Mouse (Mus musculus): ENCODE measurements around the gene Uimc1. TPM values are rescaled to one million over a fixed set of nuclear protein-coding genes. Genes with fewer than 3 reads are reported as not detected.

Uimc1 gene
- polyA plus RNA-seq, 2 experiments from 2014 or later = 64.8 to 89.6 TPM

DNA sequence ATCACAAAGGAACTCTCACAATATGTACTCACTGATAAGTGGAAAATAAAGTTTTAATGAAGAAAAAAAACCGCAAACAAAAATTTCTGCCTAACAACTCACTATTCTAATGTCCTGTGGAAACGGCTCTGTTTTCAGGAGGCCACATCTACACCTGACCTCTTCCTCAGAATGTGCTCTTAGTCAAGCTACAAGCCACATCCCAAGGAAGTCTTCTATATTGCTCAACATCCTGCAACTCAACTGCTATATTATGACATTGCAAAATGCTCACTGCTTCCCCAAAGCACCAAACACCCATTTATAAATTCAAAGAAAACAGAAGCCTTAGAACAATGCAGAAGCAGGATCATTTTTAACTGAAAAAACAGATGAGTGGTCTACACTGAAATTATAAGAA, 60.1 kb downstream of the Uimc1 start:
- no peak for ATAC-seq

DNA sequence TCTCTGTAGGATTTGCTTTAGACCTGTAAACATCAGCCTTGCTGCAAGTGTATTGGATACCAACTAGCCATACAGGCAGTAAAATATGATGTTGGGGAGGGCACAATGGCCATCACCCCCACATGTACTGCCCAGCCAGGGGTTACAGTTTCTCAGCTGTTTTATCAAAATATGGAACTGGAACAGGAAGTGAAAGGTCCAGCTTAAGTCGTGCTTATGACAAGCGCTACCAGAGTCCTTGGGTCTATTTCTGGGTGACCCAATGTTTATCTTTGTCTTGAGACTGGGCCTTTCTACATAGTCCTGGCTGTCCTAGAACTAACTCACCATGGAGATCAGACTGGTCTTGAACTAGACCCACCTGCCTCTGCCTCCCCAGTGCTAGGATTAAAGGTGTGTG, 75.9 kb downstream of the Uimc1 start:
- ATAC-seq = no peak

DNA sequence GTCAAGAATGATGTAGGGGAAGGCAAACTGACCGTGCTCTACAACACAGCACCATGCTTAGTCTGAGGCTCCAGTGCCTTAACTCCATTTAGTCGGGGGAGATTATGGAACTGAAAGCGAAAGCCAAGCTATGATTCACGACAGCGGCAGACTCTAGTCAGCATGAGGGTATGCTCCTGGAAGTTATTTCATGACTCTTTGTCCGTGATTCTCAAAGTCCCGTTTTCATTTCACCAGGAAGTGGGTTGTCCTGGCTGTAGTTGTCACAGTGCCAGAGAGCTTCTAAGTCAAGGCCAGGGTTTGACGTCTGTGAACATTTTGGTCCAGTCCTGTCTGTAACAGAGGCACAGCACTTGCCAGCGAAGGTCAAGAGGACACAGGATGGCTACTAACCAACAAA, 77.4 kb downstream of the Uimc1 start:
- peak; percentile 59 for ATAC-seq

DNA sequence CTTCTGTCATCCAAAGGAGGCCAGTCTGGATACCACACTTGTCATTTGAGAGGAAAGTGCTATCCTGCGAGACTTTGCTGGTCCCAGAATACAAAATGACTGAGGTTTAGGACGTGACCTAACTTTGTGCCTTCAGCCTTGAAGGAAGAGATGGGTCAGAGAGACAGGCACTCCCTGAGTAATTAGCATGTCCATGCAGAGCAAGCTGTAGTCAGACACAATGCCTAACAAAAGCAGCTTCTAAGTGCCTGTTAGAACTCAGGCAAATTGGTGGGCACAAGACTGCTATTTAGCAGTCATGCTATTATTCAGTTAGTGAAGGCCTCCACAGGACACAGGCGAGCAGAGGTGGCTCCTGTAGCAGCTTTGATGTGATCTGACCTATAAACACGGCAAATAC, 77.8 kb downstream of the Uimc1 start:
- no peak for ATAC-seq

DNA sequence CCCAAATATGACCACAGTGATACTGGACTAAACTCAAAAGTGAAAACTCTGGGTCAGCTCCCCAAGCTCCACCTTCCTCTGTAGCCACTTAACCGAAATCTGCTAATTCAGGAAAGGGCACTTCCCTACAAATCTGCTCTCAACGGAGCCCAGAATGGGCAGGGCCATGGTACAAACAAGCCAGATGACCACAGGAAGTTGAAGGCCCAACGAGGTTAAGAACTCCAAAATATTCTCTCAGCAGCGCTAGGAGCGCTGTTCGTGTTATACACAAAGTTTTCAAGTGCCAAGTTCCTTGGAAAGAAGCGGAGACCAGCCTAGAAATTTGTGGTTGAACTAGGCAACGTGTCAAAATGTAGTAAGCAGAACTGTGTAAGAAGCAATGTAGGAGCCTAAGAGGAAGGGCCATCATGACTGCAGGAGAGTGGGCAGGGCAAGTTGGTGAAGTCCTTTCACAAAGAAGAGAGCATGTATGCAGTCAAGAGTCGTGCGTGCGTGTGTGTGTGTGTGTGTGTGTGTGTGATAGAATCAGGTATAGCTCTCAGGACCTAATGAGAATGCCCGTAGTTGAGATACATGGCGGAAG, 78.8 kb downstream of the Uimc1 start, which contains the start of gene Hk3:
Hk3 (minus strand) TSS at position 192 of the 586 bp plus-strand sequence.
- ATAC-seq = no peak

DNA sequence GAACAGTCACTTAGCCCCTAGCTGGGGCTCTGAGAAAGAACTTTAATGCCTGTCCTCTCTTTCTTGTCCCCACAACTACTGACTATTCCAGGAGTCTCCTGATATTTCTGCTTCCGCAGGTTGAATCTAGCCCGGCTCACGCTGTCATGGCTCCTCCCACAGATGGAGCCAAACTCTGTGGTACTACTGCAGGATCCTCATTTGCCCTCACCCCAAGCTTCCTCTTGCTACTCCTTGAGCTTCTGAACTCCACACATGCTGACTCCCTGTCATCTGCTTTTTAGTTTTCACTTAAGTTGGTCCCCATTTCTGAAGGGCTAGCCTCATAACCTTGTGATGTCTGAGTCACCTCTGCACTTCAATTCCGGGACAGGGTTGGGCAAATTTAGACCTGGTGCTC, 80.0 kb downstream of the Uimc1 start:
- ATAC-seq = no peak

DNA sequence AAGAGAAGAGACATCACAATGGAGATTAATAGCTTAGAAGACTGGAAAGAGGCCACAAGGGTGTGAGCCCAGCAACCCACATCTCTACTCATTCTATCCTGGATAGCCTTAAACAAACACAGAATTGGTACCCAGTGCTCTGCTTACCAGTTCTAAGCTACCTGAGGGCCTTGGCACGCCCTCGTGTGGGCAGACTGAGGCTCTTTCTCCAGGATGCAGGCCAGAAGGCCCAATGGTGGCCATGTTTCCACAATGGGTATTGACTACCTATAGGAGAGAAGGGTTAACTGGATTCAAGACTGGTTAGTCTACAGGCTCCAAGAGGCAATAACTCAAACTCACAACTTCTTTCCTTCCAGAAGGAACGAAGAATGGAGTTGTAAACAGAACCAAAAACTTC, 80.9 kb downstream of the Uimc1 start:
- ATAC-seq = peak; percentile 7

DNA sequence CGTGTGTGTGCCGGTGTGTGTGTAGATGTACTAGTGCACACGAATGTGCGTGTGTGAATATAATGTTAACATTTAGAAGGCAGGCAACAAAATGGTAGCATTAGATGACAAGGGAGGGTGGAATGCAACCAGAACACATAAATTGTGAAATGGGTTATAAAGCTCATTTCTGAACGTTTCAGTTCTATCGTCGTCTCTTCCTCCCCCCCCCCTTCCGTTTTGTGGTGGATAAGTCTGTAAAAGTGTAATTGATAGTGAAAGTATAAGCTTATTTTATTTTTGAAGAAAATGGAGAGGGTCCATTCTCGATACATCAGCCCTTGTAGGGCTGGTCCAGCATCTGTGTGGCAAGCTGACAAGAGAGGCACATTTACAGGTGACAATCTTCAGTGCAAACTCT, 81.4 kb downstream of the Uimc1 start:
- ATAC-seq = peak; percentile 34

DNA sequence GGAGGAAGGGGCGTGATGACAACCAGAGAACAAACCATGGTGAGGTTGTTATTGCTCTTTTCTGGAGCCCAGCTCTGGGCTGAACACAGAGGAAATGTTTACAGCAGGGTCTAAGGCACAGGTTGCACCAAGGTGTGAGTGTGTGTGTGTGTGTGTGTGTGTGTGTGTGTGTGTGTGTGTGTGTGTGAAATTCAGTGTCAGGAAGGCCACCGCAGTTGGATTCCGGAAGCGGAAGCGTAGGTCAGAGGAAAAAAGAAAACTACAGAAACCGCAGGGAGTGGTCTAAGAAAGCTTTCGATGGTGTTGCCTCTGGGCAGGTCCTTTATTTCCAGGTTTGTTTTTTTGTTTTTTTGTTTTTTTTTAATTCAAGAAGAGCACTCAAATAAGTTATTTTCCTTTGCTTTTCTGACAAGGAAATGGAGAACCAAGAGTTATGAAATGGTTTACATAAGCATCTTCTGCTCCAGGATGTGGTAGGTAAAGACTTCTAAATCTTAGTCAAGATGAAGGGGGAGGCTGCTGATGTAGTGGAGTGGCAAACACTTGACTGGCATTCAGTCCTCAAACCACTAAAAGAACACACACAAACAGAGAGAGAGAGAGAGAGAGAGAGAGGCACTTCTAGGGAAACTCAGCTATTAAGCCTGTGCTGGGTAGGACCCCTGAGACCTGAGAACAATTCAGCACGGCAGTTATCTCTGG, 82.1 kb downstream of the Uimc1 start:
- peak; percentile 67 for ATAC-seq

DNA sequence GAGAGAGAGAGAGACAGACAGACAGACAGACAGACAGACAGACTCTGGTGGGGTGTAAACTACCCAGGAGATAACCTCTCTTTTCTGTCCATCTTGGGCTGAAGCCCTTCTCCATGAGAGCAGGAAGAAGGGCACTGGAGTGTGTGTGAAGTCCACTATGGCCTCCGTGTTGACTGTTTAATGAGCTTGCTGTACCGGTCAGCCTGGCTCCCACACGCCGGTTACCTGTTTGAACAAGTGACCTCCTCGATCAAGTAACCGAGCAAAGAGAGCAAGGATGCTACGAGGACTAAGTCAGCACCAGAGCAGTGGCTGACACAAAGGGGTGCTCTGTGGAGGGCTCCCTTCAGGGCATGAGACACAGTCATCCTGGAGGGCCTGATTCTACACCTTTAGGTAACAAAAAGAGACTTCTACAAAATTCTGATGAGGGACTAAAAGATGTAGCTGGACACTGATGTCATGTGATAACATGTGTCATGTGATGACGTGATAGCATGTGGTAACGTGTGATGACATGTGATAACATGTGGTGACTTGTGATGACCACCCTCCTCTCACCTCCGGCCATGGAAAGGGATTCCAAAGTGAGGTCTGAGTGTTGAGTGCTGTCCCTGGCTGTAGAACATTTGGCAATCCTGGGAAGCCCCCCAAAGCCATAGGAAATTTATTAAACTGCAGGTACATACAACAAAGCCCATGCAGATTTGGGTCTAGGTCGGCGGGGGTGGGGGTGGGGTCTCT, 82.8 kb downstream of the Uimc1 start:
- ATAC-seq = no peak

DNA sequence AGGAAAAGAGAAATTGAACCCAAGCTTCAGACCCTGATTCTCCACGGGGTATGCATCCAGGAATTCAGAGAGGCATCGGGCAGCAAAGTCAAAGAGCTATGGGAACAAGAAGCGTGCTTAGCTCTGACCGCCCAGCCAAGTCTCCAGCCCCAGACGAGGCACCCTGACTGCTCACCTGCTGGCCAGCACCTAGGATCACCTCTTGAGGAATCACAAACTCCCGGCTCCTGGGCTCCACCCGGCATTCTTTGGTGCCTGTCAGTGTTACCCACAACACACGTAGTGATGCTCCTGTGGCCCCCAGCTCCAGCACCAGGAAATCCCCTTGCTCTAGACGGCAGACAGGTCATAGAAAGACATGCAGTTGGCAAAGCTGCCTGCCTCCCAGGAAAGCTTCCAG, 85.6 kb downstream of the Uimc1 start:
- ATAC-seq = no peak

DNA sequence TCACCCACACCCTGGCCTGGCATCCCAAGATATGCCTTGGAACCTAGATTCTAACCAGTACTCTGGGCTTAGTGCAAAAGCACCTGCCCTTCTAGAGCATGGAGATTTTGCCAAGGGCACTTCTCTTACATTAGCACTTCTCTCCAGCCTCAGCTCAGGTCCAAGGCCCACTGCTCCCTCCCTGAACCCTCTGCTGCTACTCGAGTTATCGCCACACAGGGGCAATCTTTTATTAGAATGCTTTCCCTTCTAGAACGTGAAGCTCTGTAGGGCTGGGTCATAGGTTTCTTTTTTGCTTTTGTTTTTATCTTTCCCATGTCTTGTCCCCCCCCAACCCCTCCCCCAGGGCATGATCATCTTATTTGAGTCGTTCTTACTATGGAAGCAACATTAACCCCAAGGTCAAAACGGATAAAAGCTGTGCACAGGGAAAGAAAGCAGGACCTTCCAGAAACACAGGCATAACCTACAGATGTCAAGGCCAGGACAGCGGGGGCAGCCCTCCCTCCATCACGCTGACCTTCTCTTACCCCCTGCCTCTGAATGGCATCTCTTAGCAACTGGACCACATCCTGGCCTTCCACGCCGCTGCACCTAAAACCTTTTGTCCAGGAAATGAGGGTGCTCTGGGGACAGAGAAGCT, 86.3 kb downstream of the Uimc1 start:
- ATAC-seq = no peak

DNA sequence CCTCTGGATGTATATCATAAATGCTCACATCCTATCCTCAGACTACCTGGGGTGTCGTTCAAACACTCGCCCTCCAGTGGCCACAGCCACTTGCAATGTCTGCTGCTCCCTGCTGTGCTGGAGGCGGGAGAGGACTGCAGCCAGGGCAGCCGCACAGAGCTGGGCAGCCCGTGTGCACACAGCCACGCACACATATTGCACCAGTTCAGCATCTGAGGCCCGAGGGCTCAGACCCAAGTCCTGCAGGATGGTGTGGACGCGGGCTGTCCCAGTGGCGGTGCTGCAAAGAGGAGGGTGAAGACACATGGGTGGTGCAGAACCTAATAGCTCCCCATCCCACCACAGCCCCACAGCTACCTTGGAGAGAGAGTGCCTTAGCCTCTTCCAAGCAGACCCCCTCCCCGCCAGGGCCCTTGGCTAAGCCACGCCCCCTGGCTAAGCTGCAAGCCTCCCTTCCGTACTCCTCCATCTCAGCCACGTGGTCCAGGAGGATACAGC, 88.1 kb downstream of the Uimc1 start:
- no peak for ATAC-seq

DNA sequence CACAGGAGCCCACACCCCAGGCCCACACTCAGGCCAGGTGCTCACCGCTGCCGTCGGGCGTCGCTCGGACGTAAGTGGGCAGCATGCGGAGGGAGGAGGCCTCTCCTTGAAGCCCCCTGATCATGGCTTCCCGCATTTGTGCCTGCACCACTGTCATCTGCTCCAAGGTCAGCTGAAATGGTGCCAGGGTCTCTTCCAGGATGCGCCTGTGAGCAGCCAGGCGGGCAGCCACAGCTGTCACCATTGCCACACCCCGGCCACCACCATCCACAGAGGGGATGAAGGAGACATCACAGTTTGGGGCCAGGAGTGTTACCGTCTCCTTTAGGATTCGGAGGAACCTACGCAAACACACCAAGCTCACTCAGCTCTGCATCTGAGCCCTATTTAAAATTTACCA, 89.0 kb downstream of the Uimc1 start:
- ATAC-seq = no peak

DNA sequence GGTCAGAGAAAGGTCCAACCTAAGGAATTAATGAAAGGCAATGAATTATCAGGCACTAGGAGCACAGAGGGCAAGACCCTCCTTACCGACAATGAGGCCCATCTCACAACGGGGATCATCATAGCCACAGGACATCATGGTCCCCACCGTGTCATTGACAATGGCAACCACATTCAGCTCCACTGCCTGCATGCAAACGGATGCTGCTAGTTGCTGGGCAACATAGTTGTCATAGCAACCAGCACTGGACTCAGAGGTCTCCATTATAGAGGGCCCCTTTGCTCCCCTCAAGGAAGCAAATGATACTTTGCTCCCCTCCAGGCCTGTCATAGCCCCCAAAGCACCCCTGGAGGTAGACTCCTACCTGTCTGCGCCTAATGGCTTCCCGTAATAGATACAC, 91.5 kb downstream of the Uimc1 start:
- ATAC-seq = no peak

DNA sequence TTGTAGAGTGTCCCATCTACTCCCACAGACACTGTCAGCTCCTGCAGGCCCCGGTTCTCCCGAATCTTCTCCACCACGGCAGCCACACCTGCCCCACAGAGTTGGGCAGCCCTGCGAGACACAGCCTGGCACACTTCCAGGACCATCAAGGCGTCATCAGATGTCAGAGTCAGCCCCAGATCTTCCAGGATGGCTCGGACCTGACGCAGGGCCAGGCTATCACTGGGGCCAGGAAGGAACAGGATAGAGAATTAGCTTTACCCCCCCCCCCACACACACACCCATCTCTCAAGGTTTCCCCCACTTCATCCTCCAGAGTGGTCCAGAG, 93.7 kb downstream of the Uimc1 start:
- ATAC-seq = no peak

DNA sequence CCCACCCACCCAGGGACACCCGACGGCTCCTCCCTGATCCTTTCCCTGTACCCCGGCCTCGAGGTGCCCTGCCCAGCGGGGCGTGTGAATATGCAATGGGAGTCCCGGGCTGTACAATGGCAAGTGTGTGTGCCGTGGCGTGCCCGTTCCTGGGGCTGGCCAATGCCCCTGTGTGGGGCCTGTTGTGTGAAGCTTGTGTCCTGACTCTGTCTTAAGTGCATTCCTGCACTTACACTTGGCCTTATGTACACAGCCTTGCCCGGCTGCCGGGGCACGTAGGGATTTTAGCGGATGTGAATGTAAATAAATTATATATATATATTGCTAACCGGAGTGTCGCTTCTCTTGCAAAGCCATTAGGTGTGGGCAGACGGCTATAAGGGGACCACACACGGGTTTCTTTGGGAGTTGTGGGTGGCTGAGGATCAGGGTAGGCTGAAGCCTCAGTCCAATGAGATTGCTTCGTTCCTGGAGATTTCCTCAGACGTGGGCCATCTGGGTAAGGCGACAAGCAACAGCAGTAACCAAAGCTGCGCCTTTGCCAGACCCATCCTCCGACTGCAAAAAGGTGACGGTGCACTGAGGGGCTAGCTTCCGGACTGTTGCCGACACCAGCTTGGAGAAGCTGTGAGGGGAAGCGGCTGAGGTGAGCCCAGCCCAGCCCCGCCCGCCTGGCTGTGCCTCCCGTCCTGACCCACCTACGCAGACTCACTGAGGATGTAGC, 94.2 kb downstream of the Uimc1 start:
- ATAC-seq = no peak

DNA sequence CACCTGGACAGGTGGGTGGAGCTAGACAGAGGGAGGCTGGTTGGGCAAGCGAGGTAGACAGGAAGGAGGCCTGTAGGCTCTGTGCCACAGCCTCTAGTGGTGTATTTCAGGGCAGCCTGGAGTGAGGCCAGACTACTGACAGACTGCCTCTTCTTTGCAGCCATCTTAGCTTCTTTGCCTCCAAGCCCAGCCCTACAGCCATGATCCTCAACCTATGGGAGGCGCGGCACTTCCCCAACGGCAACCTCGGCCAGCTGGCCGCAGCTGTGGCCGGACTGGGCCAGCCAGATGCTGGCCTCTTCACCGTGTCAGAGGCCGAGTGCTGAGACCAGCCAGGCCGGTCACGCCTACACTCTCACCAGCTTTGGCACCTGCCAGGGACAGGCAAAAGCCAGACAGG, 95.5 kb downstream of the Uimc1 start:
- ATAC-seq = no peak

DNA sequence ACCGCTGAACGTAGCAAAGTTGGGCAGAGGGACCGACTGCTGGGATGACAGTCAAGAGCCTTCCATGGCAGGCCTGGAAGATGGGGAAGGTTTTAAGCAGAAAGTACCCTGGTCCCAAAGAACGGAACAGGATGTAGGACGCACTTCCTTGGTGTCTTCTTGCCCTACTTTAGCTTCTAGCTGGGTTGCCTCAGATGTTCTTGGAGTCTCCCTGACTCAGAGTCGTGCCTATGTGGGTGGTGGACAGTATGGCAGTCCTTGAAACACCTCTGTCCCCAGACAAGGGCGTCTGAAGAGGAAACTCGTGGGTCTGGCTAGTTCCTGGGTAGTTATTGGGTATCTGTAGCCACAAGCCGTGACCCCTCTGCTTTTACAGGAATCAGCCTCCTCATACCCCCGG, 98.0 kb downstream of the Uimc1 start:
- no peak for ATAC-seq

DNA sequence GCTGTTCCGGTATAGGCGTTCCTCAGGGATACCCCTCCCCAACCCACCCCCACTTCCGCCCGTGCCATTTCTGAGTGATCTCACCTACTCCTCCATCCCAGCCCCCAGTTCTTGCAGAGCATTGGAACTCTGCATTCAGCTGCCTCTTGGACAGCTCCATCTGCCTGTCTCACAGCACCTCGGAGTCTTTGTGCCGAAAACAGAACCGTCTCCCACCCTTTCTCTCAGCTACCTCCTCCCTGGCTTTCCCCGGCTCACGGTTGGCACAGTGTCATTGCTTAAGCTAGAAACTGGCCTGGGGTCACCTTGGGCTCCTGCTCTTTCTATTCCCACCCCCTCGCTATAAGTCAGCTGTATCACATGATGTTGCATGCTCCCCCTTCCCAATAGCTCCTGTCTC, 99.7 kb downstream of the Uimc1 start:
- ATAC-seq = no peak

DNA sequence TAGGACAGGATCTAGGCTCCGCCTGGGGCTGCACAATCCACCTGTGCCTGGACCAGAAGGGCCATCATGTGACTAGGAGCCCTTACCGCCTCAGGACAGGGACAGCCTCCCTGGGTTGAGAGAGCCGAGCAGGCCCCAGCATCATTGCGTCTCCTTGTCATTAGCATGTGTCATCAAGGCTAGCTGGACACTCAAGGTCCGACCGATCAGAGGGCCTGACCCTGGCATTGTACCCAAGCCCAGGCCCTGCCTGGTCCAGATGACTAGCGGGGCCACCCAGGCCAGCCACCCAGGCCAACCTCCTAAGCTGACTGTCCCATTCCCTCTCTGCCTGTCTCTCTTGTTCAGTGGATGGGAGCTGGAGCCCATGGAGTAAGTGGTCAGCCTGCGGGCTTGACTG, 102.5 kb downstream of the Uimc1 start:
- no peak for ATAC-seq

DNA sequence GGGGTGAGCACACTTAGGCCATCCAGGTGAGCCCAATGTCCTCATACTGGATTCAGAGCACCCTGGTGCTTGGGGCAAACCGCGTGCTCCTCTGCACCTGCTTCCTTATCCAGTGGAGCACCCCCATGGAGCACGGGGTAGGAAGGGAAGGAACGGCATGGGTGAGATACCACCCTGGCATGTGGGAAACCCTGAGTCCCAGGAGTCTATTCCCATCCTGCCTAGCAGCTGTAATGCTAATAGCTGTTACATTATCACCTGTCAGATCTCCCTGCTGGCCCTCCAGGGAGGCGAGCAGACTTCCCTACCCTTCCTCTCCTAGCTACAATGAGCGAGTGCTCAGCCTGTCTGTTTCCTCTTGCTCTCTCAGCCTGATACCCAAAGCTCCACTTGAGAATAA, 104.9 kb downstream of the Uimc1 start:
- ATAC-seq = no peak

DNA sequence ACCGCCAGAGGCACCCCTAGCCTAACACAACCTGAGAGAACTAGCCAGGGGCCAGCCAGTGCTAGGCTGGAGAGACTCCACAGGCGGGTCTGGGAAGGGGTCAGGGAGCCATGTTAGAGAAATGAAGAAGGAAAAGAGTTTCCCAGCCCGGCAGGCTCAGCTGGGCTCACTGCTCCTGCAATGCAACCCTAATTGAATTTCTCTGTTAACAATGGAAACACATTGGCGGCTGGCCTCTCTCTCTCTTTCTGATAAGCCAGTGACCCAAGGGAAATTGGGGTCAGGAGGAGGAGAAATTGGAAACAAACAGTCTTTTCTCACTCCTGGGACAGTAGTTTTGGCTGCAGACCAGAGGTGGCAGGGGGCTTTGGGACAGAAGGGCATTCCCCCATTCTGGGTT, 105.5 kb downstream of the Uimc1 start:
- no peak for ATAC-seq
